Mouse (Mus musculus) MEL (cell line): ENCODE measurements around the gene Fgfr1op2. TPM values are rescaled to one million over a fixed set of nuclear protein-coding genes. Genes with fewer than 3 reads are reported as not detected.

Source experiments
- DNase-seq: peaks from one replicate; pipeline ENCODE4 v3.0.0; 2011; ENCODE audit warnings: low read depth, low spot score
- H3K27ac ChIP-seq: 2 replicates; pipeline ENCODE4 v1.5.1; 2012; ENCODE audit warnings: low read depth, mild to moderate bottlenecking, control low read depth, low read length, moderate library complexity; ENCODE audit not compliant: control insufficient read depth
- H3K27me3 ChIP-seq, 2 experiments: fragments of 150-350 bp in 1 of 2; sonication (generic) in 1 of 2; 2 replicates each; pipeline ENCODE4 v1.6.1; 2012; ENCODE audit warnings: low read length in 2 of 2, mild to moderate bottlenecking in 2 of 2, improper control_type of control experiment in 1 of 2, moderate library complexity in 1 of 2; ENCODE audit not compliant: insufficient read depth in 2 of 2, control insufficient read depth in 1 of 2
- H3K36me3 ChIP-seq, 2 experiments: 2 replicates each; pipeline ENCODE4 v1.6.1; 2012 to 2014; ENCODE audit warnings: low read length in 2 of 2, improper control_type of control experiment in 1 of 2, inconsistent platforms in 1 of 2, mild to moderate bottlenecking in 1 of 2; ENCODE audit not compliant: insufficient read depth in 2 of 2, control insufficient read depth in 1 of 2
- H3K4me1 ChIP-seq, 2 experiments: fragments of 150-350 bp in 1 of 2; sonication (generic) in 1 of 2; 2 replicates each; pipeline ENCODE4 v1.6.1; 2012; ENCODE audit warnings: low read length in 2 of 2, improper control_type of control experiment in 1 of 2, mild to moderate bottlenecking in 1 of 2; ENCODE audit not compliant: insufficient read depth in 2 of 2, control insufficient read depth in 1 of 2
- H3K4me3 ChIP-seq, 2 experiments: fragments of 150-350 bp in 1 of 2; sonication (generic) in 1 of 2; 2 replicates each; pipeline ENCODE4 v1.5.1; 2012; ENCODE audit warnings: low read depth in 2 of 2, low read length in 2 of 2, mild to moderate bottlenecking in 2 of 2, moderate library complexity in 2 of 2, control low read depth in 1 of 2, improper control_type of control experiment in 1 of 2; ENCODE audit not compliant: control insufficient read depth in 1 of 2, insufficient read depth in 1 of 2
- H3K79me2 ChIP-seq: 2 replicates; pipeline ENCODE4 v1.6.1; 2012; ENCODE audit warnings: mild to moderate bottlenecking, low read length, moderate library complexity; ENCODE audit not compliant: control insufficient read depth, poor library complexity, insufficient read depth
- H3K9ac ChIP-seq: 2 replicates; pipeline ENCODE4 v1.6.1; 2012; ENCODE audit warnings: low read depth, mild to moderate bottlenecking, control low read depth, low read length, moderate library complexity; ENCODE audit not compliant: control insufficient read depth, poor library complexity, severe bottlenecking
- H3K9me3 ChIP-seq: fragments of 150-350 bp; sonication (generic); replicated peaks from 2 replicates; pipeline ENCODE4 v1.6.1; 2012; ENCODE audit warnings: mild to moderate bottlenecking, low read length, improper control_type of control experiment, moderate library complexity; ENCODE audit not compliant: insufficient read depth
- BHLHE40 ChIP-seq: IDR thresholded peaks from 2 replicates; pipeline ENCODE4 v1.6.1; 2012; ENCODE audit warnings: low read depth, mild to moderate bottlenecking, inconsistent platforms, low read length, improper control_type of control experiment, borderline replicate concordance
- CHD2 ChIP-seq: IDR thresholded peaks from 2 replicates; pipeline ENCODE4 v1.6.1; 2011; ENCODE audit warnings: low read length, improper control_type of control experiment
- CTCF ChIP-seq, 3 experiments: IDR thresholded peaks in 2 of 3; conservative IDR thresholded peaks in 1 of 3; 2 replicates each; pipeline ENCODE4 v1.5.1; 2011 to 2012; ENCODE audit warnings: low read length in 3 of 3, low read depth in 2 of 3, mild to moderate bottlenecking in 2 of 3, improper control_type of control experiment in 1 of 3, inconsistent platforms in 1 of 3, mixed read lengths in 1 of 3, moderate library complexity in 1 of 3; ENCODE audit not compliant: control insufficient read depth in 1 of 3, insufficient read depth in 1 of 3, poor library complexity in 1 of 3, severe bottlenecking in 1 of 3
- E2F4 ChIP-seq: IDR thresholded peaks from 2 replicates; pipeline ENCODE4 v1.6.1; 2011; ENCODE audit warnings: low read depth, low read length, improper control_type of control experiment, borderline replicate concordance
- ELF1 ChIP-seq: IDR thresholded peaks from 2 replicates; pipeline ENCODE4 v1.6.1; 2014; ENCODE audit warnings: low read depth, mild to moderate bottlenecking, inconsistent platforms, low read length, improper control_type of control experiment, moderate library complexity
- EP300 ChIP-seq, 2 experiments: IDR thresholded peaks; 2 replicates each; pipeline ENCODE4 v1.6.1; 2011; ENCODE audit warnings: improper control_type of control experiment in 2 of 2, low read length in 2 of 2, low read depth in 1 of 2, mild to moderate bottlenecking in 1 of 2
- GABPA ChIP-seq: IDR thresholded peaks from 2 replicates; pipeline ENCODE4 v1.6.1; 2012; ENCODE audit warnings: low read depth, mild to moderate bottlenecking, inconsistent platforms, low read length, improper control_type of control experiment, moderate library complexity
- HCFC1 ChIP-seq: IDR thresholded peaks from 2 replicates; pipeline ENCODE4 v1.6.1; 2012; ENCODE audit warnings: low read depth, mild to moderate bottlenecking, inconsistent platforms, low read length, improper control_type of control experiment, moderate library complexity
- MAX ChIP-seq: IDR thresholded peaks from 2 replicates; pipeline ENCODE4 v1.6.1; 2011; ENCODE audit warnings: low read length, improper control_type of control experiment
- MAZ ChIP-seq: IDR thresholded peaks from 2 replicates; pipeline ENCODE4 v1.6.1; 2012; ENCODE audit warnings: low read depth, mild to moderate bottlenecking, inconsistent platforms, low read length, improper control_type of control experiment
- MXI1 ChIP-seq: IDR thresholded peaks from 2 replicates; pipeline ENCODE4 v1.6.1; 2011; ENCODE audit warnings: mild to moderate bottlenecking, low read depth, low read length, improper control_type of control experiment
- MYC ChIP-seq: IDR thresholded peaks from 2 replicates; pipeline ENCODE4 v1.6.1; 2011; ENCODE audit warnings: low read depth, mild to moderate bottlenecking, low read length, improper control_type of control experiment, moderate library complexity
- POLR2AphosphoS2 ChIP-seq: IDR thresholded peaks from 2 replicates; pipeline ENCODE4 v1.6.1; 2011; ENCODE audit warnings: low read length, improper control_type of control experiment
- POLR2AphosphoS5 ChIP-seq: IDR thresholded peaks from 2 replicates; pipeline ENCODE4 v1.6.1; 2012; ENCODE audit warnings: low read depth, borderline replicate concordance, mild to moderate bottlenecking, inconsistent platforms, low read length, moderate library complexity, mixed read lengths
- RAD21 ChIP-seq: IDR thresholded peaks from 2 replicates; pipeline ENCODE4 v1.6.1; 2011; ENCODE audit warnings: mild to moderate bottlenecking, low read depth, low read length, improper control_type of control experiment
- RCOR1 ChIP-seq: IDR thresholded peaks from 2 replicates; pipeline ENCODE4 v1.6.1; 2012; ENCODE audit warnings: low read depth, mild to moderate bottlenecking, inconsistent platforms, low read length, improper control_type of control experiment
- SIN3A ChIP-seq: IDR thresholded peaks from 2 replicates; pipeline ENCODE4 v1.6.1; 2012; ENCODE audit warnings: low read length, improper control_type of control experiment, inconsistent platforms
- SMC3 ChIP-seq: IDR thresholded peaks from 2 replicates; pipeline ENCODE4 v1.6.1; 2011; ENCODE audit warnings: low read depth, low read length, improper control_type of control experiment
- TAL1 ChIP-seq: IDR thresholded peaks from 2 replicates; pipeline ENCODE4 v1.6.1; 2012; ENCODE audit warnings: mild to moderate bottlenecking, inconsistent platforms, low read length, moderate library complexity, mixed read lengths
- TBP ChIP-seq: IDR thresholded peaks from 2 replicates; pipeline ENCODE4 v1.8.0; 2011; ENCODE audit warnings: low read depth, low read length, improper control_type of control experiment
- TCF12 ChIP-seq: IDR thresholded peaks from 2 replicates; pipeline ENCODE4 v1.6.1; 2014; ENCODE audit warnings: low read depth, mild to moderate bottlenecking, inconsistent platforms, low read length, improper control_type of control experiment, moderate library complexity
- USF1 ChIP-seq: IDR thresholded peaks from 2 replicates; pipeline ENCODE4 v1.6.1; 2014; ENCODE audit warnings: low read depth, mild to moderate bottlenecking, inconsistent platforms, low read length, improper control_type of control experiment, moderate library complexity
- USF2 ChIP-seq, 2 experiments: IDR thresholded peaks; 2 replicates each; pipeline ENCODE4 v1.6.1; 2011 to 2012; ENCODE audit warnings: improper control_type of control experiment in 2 of 2, low read length in 2 of 2, borderline replicate concordance in 1 of 2, inconsistent platforms in 1 of 2, low read depth in 1 of 2, mild to moderate bottlenecking in 1 of 2; ENCODE audit not compliant: insufficient read depth in 1 of 2
- ZC3H11A ChIP-seq: IDR thresholded peaks from 2 replicates; pipeline ENCODE4 v1.6.1; 2012; ENCODE audit warnings: low read depth, mild to moderate bottlenecking, inconsistent platforms, low read length, improper control_type of control experiment
- ZKSCAN1 ChIP-seq: IDR thresholded peaks from 2 replicates; pipeline ENCODE4 v1.6.1; 2012; ENCODE audit warnings: low read depth, mild to moderate bottlenecking, inconsistent platforms, low read length, improper control_type of control experiment, moderate library complexity
- polyA plus RNA-seq, 2 experiments: library from polyadenylated mRNA; stranded (reverse) in 1 of 2; unstranded in 1 of 2; fragments of >175 nt in 1 of 2; fragments of >200 nt in 1 of 2; gene quantifications; 2 replicates each; pipeline versions ENCODE4 v1.2.1 to v1.2.4; 2012; ENCODE audit warnings: low replicate concordance in 2 of 2, low read depth in 1 of 2; ENCODE audit not compliant: insufficient read length in 2 of 2, insufficient read depth in 1 of 2, missing spikeins in 1 of 2
- total RNA-seq: library from RNA; depleted of rRNA; stranded (reverse); fragments of 300-350 nt; gene quantifications from 2 replicates; pipeline ENCODE4 v1.2.3, GENCODE M21; 2012

Fgfr1op2 gene
- total and polyA plus RNA-seq, 3 experiments = 70.4 to 93.6 TPM; not detected in 1

GRCm38 (mm10) chr6:146633097-146633496 lies 56.1 kb downstream of the Fgfr1op2 start:
- Histone ChIP-seq H3K9me3 (no peaks in the 10 kb centered on the region), H3K4me3 (peak overlapping the region; percentile 84 to 98; a peak in 3 of 4 replicates), H3K27ac (no peak overlapping the region), H3K4me1 (peaks cover 12 to 33% of the 10 kb centered on the region in 2 experiments), H3K79me2 (peaks cover 10% of the 10 kb centered on the region; the same call in 1 of the 2 replicates), H3K9ac (peak overlapping the region; percentile 90), H3K36me3 (peaks cover 0 to 27% of the 10 kb centered on the region in 2 experiments; a peak in 2 of 4 replicates), H3K27me3 (no peaks in the 10 kb centered on the region)
- peak; percentile 19 for DNase-seq
- TF ChIP-seq ELF1 = no peak
- no peak for TF ChIP-seq MAZ
- TF ChIP-seq SMC3 = no peak
- TF ChIP-seq TBP = no peak
- TF ChIP-seq CTCF (IDR thresholded peaks at IDR 0.05 in 2 of 3, conservative IDR thresholded peaks at IDR 0.05 in 1 of 3; ENCODE audit: control insufficient read depth in 1 of 3, insufficient read depth in 1 of 3, low read depth in 2 of 3, low read length in 3 of 3, poor library complexity in 1 of 3, severe bottlenecking in 1 of 3) = no peak
- TF ChIP-seq SIN3A = no peak
- no peak for TF ChIP-seq RAD21
- TF ChIP-seq E2F4 = no peak
- no peak for TF ChIP-seq EP300 (IDR thresholded peaks at IDR 0.05; ENCODE audit: low read depth in 1 of 2, low read length in 2 of 2)
- no peak for TF ChIP-seq USF2 (IDR thresholded peaks at IDR 0.05; ENCODE audit: borderline replicate concordance in 1 of 2, insufficient read depth in 1 of 2, low read depth in 1 of 2, low read length in 2 of 2)
- TF ChIP-seq GABPA = no peak
- TF ChIP-seq TCF12 = no peak
- no peak for TF ChIP-seq ZKSCAN1
- no peak for TF ChIP-seq CHD2
- TF ChIP-seq HCFC1 = no peak
- TF ChIP-seq TAL1 = no peak
- no peak for TF ChIP-seq RCOR1
- TF ChIP-seq ZC3H11A = no peak
- TF ChIP-seq MAX = no peak

GRCm38 (mm10) chr6:146633629-146634014 lies 56.6 kb downstream of the Fgfr1op2 start:
- Histone ChIP-seq H3K79me2 (peaks cover 10% of the 10 kb centered on the region; the same call in 1 of the 2 replicates), H3K9me3 (no peaks in the 10 kb centered on the region), H3K9ac (peak overlapping the region; percentile 90), H3K27me3 (no peaks in the 10 kb centered on the region), H3K27ac (peak overlapping the region; percentile 67), H3K4me3 (peak overlapping the region; percentile 84 to 98), H3K36me3 (peaks cover 0 to 27% of the 10 kb centered on the region in 2 experiments; a peak in 2 of 4 replicates), H3K4me1 (peaks cover 12 to 33% of the 10 kb centered on the region in 2 experiments)
- peak; percentile 23 to 72; a peak in 2 of 4 replicates for TF ChIP-seq USF2 (IDR thresholded peaks at IDR 0.05; ENCODE audit: borderline replicate concordance in 1 of 2, insufficient read depth in 1 of 2, low read depth in 1 of 2, low read length in 2 of 2)
- no peak for TF ChIP-seq EP300 (IDR thresholded peaks at IDR 0.05; ENCODE audit: low read depth in 1 of 2, low read length in 2 of 2)
- peak; percentile 92 for TF ChIP-seq USF1
- no peak for TF ChIP-seq POLR2AphosphoS5
- peak; percentile 86 for TF ChIP-seq MAX
- TF ChIP-seq MYC = peak; percentile 64; the same call in 1 of the 2 replicates
- 0 out of 2 replicates have a peak, but pooled peaks have one; percentile 53 for TF ChIP-seq SIN3A
- no peak for TF ChIP-seq POLR2AphosphoS2
- peak; percentile 87 for TF ChIP-seq MXI1
- TF ChIP-seq BHLHE40 = peak; percentile 47; the same call in 1 of the 2 replicates
- DNase-seq = peak; percentile 70
